In the genomic region with DNA sequence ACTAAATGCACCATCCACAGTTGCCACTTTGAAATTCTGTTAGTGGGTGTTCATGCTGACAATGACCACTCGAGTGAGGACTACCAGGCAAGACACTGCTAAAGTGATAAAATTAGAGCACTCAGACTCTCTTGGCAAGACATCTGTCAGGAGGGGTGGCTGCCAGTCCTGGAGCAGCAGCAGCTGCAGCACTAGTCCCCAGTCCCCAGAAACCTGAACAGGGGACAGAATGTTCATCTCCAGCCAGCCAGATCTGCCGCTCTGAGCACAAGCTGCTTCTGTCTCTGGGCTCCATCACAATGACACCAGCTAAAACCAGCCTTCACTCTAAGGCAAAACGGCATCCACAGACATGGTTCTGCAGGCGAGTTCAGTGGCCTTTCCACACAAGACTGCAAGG, we compare ENCODE assay signal across 9 mouse cellular contexts. TPM values are rescaled to one million over a fixed set of nuclear protein-coding genes. Genes with fewer than 3 reads are reported as not detected.
DNase-seq lines count a peak whose midpoint lies in the region; ATAC-seq and TF ChIP-seq lines count a peak whose summit lies in the region.
"Had no signal": no experiment of that assay in that cellular context is flagged by ENCODE, and none has a peak within 500 bp of the region (broad histone marks: within the 10 kb centered on the region; RNA-seq: fewer than 3 reads in every experiment).

No protein-coding gene starts in this region.

- no peak for TF ChIP-seq CTCF in forebrain, postnatal 0 days (IDR thresholded peaks at IDR 0.05; ENCODE audit: low read depth)

- 54% methylated on average over 4 of the region's 4 CpGs for WGBS in forebrain, postnatal 0 days
- whole genome bisulfite sequencing in forebrain, embryonic 11.5 days, result 92% methylated on average over 4 of the region's 4 CpGs

- DNase-seq in forebrain, postnatal 0 days, result peak; percentile 11
- DNase-seq in forebrain, embryonic 11.5 days (ENCODE audit: low spot score), result no peak
- DNase-seq in cerebellum, adult 11 months, result peak; percentile 15
- DNase-seq in heart, adult 8-10 months (ENCODE audit: low spot score), result peak; percentile 68
- DNase-seq in left cerebral cortex, adult 18-20 months (ENCODE audit: low spot score in 2 of 2), result peak; percentile 58 to 78
- DNase-seq in spleen, postnatal 14 days (ENCODE audit: low spot score in 2 of 2), result no peak
- no peak for DNase-seq in thymus, postnatal 25 days
- no peak for DNase-seq in B cell, adult 2 months

- H3K36me3 ChIP-seq in forebrain, postnatal 0 days (ENCODE audit: insufficient read depth), result no peaks in the 10 kb centered on the region
- H3K36me3 ChIP-seq in forebrain, embryonic 11.5 days (ENCODE audit: control insufficient read depth, insufficient read depth, low read length), result no peaks in the 10 kb centered on the region; the same call in 1 of the 2 replicates

- no peaks in the 10 kb centered on the region for H3K27me3 ChIP-seq in forebrain, postnatal 0 days (ENCODE audit: insufficient read depth, low read length)
- no peaks in the 10 kb centered on the region for H3K27me3 ChIP-seq in forebrain, embryonic 11.5 days (ENCODE audit: control insufficient read depth, insufficient read depth, low read length)
- H3K27me3 ChIP-seq: limb, embryonic 12.5 days had no signal

- H3K4me3 ChIP-seq in forebrain, postnatal 0 days (ENCODE audit: low read depth, low read length), result no peak overlapping the region
- H3K4me3 ChIP-seq in forebrain, embryonic 11.5 days (ENCODE audit: low read depth, low read length), result no peak overlapping the region
- H3K4me3 ChIP-seq: limb, embryonic 12.5 days had no signal

- H3K9me3 ChIP-seq in forebrain, postnatal 0 days (ENCODE audit: low read length), result no peaks in the 10 kb centered on the region
- H3K9me3 ChIP-seq in forebrain, embryonic 11.5 days (ENCODE audit: control insufficient read depth, low read length), result no peaks in the 10 kb centered on the region
- H3K9me3 ChIP-seq: limb, embryonic 12.5 days had no signal

- no peak overlapping the region for H3K4me2 ChIP-seq in forebrain, postnatal 0 days (ENCODE audit: low read depth)
- no peak overlapping the region for H3K4me2 ChIP-seq in forebrain, embryonic 11.5 days (ENCODE audit: low read depth, low read length, severe bottlenecking)
- H3K4me2 ChIP-seq: limb, embryonic 12.5 days had no signal

- H3K27ac ChIP-seq in forebrain, postnatal 0 days (ENCODE audit: low read depth, low read length), result no peak overlapping the region; the same call in 1 of the 2 replicates
- no peak overlapping the region for H3K27ac ChIP-seq in forebrain, embryonic 11.5 days (ENCODE audit: low read depth, low read length)
- H3K27ac ChIP-seq: limb, embryonic 12.5 days had no signal

- no peaks in the 10 kb centered on the region for H3K4me1 ChIP-seq in forebrain, postnatal 0 days (ENCODE audit: insufficient read depth)
- no peaks in the 10 kb centered on the region for H3K4me1 ChIP-seq in forebrain, embryonic 11.5 days (replicated peaks; ENCODE audit: control insufficient read depth, insufficient read depth, low read length)
- H3K4me1 ChIP-seq: limb, embryonic 12.5 days had no signal

- peak; percentile 82 for ATAC-seq in forebrain, postnatal 0 days
- ATAC-seq in forebrain, embryonic 11.5 days (replicated peaks; ENCODE audit: low FRiP score), result no peak

- H3K9ac ChIP-seq in forebrain, postnatal 0 days, result no peak overlapping the region
- H3K9ac ChIP-seq in forebrain, embryonic 11.5 days (ENCODE audit: low read length), result no peak overlapping the region
- H3K9ac ChIP-seq: limb, embryonic 12.5 days had no signal

RNA-seq across cellular contexts. Expression of a gene that starts 28.4 kb away (rescaled TPM):
- total RNA-seq in forebrain, postnatal 0 days (2014; rRNA removed), result 49.7 and 59.9 TPM in 2 replicates
- polyA plus RNA-seq in forebrain, postnatal 0 days (2015; fragmentation: Nextera tagmentation; extraction: Ambion mirVana), result 144 and 158 TPM in 2 replicates
- 65.5 and 65.7 TPM in 2 replicates for polyA plus RNA-seq in forebrain, embryonic 11.5 days (2014; fragmentation: Nextera tagmentation; extraction: Ambion mirVana)
- 10 to 100 TPM; 37.6 to 46.9 (median 40.8) TPM for total RNA-seq in heart, adult 8-10 months (2022)
- 100 to 1,000 TPM; 112 to 122 TPM for total RNA-seq in left cerebral cortex, adult 18-20 months (2021)

RNA-seq across cellular contexts. Expression of a gene that starts 32.1 kb away (rescaled TPM):
- total RNA-seq in forebrain, postnatal 0 days (2014; rRNA removed), result 701 and 898 TPM in 2 replicates
- 300 and 371 TPM in 2 replicates for polyA plus RNA-seq in forebrain, postnatal 0 days (2015; fragmentation: Nextera tagmentation; extraction: Ambion mirVana)
- polyA plus RNA-seq in forebrain, embryonic 11.5 days (2014; fragmentation: Nextera tagmentation; extraction: Ambion mirVana), result 397 and 414 TPM in 2 replicates
- 100 to 1,000 TPM; 507 to 588 (median 548) TPM for total RNA-seq in heart, adult 8-10 months (2022)
- total RNA-seq in left cerebral cortex, adult 18-20 months (2021), result 100 to 1,000 TPM; 374 to 415 TPM

RNA-seq across cellular contexts. Expression of a gene that starts 32.3 kb away (rescaled TPM):
- 19.2 and 23.8 TPM in 2 replicates for total RNA-seq in forebrain, postnatal 0 days (2014; rRNA removed)
- 47.1 and 54.9 TPM in 2 replicates for polyA plus RNA-seq in forebrain, postnatal 0 days (2015; fragmentation: Nextera tagmentation; extraction: Ambion mirVana)
- 12.6 and 13.8 TPM in 2 replicates for polyA plus RNA-seq in forebrain, embryonic 11.5 days (2014; fragmentation: Nextera tagmentation; extraction: Ambion mirVana)
- total RNA-seq in heart, adult 8-10 months (2022), result 10 to 100 TPM; 31.4 to 43.7 (median 36.6) TPM
- 100 to 1,000 TPM; 101 to 104 TPM for total RNA-seq in left cerebral cortex, adult 18-20 months (2021)

Comparison
In these comparisons a context has a peak if more than half of its experiments do, and no peak if none do; other contexts are left out.
1. DNase-seq: peak in forebrain, postnatal 0 days (single experiment), cerebellum, adult 11 months (single experiment), heart, adult 8-10 months (single experiment) and left cerebral cortex, adult 18-20 months (2 of 2); none in forebrain, embryonic 11.5 days (single experiment), spleen, postnatal 14 days (0 of 2), thymus, postnatal 25 days (single experiment) and B cell, adult 2 months (0 of 2).